Mouse (Mus musculus) thymus, postnatal 0 days (tissue): Measurements from ENCODE around the gene Casq2. TPM values are rescaled to one million over a fixed set of nuclear protein-coding genes. Genes with fewer than 3 reads are reported as not detected.

Experiments used
- DNase-seq: peaks from one replicate; pipeline ENCODE4 v3.0.0-alpha.2; 2015; ENCODE audit warnings: low spot score
- polyA plus RNA-seq: library from polyadenylated mRNA; unstranded; fragments of >200 nt; fragmentation: Nextera tagmentation; extraction: Ambion mirVana; gene quantifications from 2 replicates; pipeline ENCODE4 v1.2.1, GENCODE M21; 2015

Gene Casq2
- polyA plus RNA-seq, 1 experiment from 2014 or later, result 1.0 TPM

GRCm38 (mm10) chr3:102131627-102132324 lies 45.6 kb downstream of the Casq2 start:
- no peak for DNase-seq

- DNase-seq, result no peak
Measured at GRCm38 (mm10) chr3:102135389-102136113, 49.3 kb downstream of the Casq2 start.

GRCm38 (mm10) chr3:102137158-102137557 lies 50.9 kb downstream of the Casq2 start:
- DNase-seq, result no peak

DNA sequence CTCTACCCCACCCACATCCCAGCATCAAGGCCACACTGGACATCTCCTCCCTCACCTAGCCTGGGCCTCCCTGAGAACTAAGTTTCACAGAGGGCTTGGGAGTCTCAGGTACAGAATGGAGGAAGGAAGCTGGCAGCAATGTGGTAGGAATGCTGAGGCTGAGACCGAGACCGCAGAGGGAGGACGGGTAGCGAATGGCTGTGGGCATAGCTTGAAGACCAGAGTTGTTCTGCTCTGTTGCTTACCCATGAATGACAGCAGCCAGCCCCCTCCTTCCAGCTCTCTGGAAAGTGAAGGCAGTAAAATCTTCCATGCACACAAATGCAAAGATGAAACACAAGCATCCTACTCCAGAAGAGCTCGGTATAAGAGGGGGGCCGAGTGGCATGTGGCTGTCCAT lies 52.7 kb downstream of the Casq2 start:
- no peak for DNase-seq

DNA sequence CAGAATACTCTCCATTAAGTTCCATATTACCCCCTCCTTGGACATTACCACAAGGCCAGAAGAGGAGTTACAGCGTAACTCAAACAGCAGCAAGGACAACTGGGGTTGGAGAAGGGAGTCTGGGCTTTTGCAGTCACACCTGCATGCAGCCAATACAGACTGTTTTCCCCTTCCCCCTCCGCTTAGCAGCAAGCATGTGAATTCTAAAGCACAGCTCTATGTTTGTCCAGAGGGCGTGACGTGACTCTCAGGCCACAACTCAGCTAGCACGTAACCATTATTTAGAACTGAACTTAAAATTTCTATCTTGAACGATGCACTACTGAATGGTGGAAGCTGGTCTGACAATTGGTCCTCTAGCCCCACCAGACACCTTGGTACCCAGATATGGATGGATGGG lies 54.4 kb downstream of the Casq2 start:
- no peak for DNase-seq

DNA sequence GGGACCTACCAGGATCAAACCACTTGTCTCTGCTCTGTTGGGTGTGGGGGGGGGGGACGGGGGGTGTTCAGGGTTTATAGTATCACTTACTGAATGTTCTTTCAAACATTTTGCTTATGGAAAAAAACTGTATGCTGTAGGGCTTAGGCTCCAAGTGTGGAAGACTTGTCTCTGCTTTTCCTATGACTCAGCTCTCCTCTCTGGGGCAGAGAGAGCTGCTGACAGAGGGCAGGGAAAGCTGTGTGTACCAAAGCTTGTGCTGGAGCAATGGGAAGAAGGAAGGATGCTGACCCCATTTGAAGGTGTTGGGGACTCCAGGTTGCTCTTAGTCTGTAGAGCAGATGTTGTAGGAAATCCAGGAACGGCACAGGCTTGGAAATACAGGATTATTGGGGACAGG lies 55.2 kb downstream of the Casq2 start:
- no peak for DNase-seq

DNA sequence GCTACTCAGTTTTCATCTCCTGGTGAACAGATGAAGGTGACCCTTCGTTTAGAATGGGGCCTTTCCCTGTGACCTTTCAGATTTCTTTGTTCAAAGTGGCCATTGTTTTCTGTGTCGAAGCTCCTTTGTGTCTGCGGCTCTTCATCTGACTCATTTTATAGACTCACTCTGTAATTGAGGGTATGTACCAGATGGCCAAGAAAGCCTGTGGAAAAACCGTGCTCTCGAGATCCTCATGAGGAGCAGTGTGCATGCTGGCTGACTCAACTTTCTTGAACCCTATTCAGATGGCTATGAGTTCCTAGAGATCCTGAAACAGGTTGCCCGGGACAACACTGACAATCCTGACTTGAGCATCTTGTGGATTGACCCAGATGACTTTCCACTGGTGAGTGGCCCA lies 55.7 kb downstream of the Casq2 start:
- DNase-seq, result no peak

DNA sequence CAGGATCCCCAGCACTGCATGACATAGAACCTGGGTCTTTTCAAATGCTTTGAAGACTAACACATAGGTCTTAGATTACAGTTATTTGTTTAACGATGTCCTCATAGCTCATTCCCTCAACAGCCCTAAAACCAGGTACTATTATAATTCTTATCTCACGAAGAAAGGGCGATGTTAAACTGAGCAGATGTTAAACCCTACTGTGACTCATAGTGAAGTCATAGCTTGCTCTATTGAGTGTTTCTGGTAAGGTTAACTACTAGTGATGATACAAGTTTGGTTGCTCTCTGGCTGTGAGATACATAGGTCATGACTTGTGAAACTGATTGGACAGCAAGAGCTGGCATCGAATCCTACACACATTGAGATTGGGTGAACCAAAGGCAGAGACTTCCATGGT lies 56.7 kb downstream of the Casq2 start:
- no peak for DNase-seq

DNA sequence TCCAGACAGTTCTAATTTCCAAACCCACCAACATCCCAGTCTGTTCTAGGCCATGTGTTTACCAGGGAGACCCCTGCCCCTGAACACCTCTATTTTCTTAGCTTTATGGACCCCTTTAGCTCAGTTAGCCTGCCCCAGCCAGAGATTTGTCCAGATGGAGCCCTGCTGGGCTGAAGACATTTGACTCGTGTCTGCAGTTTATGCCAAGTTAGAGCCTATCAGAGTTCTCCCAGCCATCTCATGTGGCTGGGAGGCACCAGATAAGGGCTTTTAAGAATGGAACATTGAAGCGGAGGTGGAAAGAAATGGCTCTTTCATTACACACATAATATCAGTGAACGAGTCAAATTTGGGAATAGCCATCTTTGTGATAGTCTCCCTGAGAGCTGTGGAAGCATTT lies 57.3 kb downstream of the Casq2 start:
- no peak for DNase-seq

- no peak for DNase-seq
Measured at GRCm38 (mm10) chr3:102144401-102144800, 58.2 kb downstream of the Casq2 start.

- no peak for DNase-seq
Measured at GRCm38 (mm10) chr3:102145645-102146386, 59.6 kb downstream of the Casq2 start.

GRCm38 (mm10) chr3:102146428-102146827 lies 60.2 kb downstream of the Casq2 start:
- DNase-seq, result no peak

DNA sequence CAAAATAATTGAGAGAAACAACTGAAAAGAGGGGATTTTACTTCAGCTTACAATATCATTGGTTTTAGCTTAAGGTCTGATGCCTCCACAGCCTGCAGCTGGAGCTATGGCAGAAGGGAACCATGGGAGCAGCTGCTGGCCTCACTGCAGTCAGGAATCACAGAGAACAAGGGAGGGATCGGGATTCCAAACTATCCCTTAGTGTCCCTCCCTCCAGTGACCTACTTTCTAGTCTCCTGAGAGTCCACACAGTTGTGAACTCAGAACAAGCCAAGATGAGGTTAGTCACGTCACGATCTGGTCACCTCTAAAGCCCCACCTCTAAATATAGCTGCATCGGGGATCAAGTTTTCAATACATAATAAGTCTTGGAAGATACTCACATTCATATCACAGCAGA lies 61.0 kb downstream of the Casq2 start:
- DNase-seq, result no peak

DNA sequence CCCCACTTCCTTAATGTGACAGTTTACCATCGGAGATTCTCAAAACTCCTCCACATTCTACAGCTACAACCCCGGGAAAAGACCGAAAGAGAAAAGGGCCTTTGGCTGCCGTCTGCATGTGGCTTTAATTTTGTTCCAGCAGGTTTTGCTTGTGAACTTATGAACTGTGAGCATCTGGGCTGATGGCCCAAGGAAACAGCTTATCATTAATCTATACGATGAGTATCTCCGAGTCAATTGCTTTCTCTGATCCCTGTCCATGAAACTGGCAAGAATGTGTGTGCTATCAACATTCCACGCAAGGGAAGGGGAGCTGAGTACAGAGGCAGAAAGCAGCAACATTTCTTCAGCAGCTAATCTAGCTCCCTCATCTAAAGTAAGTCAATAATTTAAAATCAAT lies 63.7 kb downstream of the Casq2 start:
- no peak for DNase-seq

DNA sequence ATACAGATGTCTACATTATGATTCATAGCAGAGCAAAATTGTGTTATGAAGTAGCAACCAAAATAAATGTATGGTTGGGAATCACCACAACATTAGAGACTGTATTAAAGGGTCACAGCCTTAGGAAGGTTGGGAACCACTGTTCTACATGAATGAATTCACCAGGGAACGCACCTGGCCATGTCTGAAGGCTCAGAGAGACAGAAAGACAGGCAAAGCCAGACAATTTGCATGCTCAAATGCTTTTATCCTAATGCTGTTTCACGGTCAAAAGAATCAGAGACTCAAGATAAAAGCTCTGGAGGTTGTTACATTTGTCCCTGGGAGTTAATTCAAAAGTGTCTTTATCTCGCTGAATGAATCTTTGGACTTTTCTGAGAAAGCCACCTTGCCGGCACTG lies 65.6 kb downstream of the Casq2 start:
- no peak for DNase-seq

GRCm38 (mm10) chr3:102152471-102152870 lies 66.3 kb downstream of the Casq2 start:
- no peak for DNase-seq

- no peak for DNase-seq
Measured at GRCm38 (mm10) chr3:102152872-102153271, 66.7 kb downstream of the Casq2 start.

GRCm38 (mm10) chr3:102154107-102154506 lies 67.9 kb downstream of the Casq2 start:
- no peak for DNase-seq

DNA sequence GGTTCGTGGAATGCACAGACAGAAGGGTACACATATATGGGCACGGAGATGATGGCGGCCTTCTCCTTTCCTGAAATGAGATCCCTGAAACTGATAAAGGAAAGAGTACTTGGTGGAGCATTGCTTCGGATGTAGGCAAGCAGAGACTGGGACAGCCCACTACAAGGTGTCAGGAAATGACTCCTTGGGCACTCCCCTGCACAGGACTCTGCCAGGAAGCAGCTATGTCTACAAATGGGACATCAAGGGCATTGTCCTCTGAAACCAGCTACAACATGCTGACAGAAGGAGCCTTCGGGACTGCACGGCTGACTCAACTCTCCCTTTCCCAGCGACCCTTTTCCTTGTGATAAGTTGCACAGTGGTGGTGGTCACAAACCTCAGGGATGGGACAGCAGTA lies 70.5 kb downstream of the Casq2 start:
- no peak for DNase-seq

DNA sequence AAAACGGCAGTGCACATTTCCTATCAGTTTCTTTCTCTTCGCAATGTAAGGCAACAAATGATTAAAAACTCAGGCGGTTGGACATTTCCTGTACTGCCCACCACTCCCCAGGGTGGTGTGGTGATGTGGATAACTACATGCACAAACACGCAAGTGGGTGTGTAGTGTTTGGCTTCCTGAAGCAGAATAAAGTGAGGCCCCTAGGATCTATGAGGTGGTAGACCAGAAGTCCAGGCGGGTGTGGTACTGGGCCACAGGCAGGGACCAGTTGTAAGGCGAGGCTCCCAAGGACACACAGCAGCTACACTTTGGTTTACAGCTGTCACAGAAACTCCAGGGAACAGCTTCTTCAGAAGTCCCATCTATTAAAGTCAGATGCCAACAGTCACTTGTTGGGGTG lies 71.4 kb downstream of the Casq2 start:
- no peak for DNase-seq

DNA sequence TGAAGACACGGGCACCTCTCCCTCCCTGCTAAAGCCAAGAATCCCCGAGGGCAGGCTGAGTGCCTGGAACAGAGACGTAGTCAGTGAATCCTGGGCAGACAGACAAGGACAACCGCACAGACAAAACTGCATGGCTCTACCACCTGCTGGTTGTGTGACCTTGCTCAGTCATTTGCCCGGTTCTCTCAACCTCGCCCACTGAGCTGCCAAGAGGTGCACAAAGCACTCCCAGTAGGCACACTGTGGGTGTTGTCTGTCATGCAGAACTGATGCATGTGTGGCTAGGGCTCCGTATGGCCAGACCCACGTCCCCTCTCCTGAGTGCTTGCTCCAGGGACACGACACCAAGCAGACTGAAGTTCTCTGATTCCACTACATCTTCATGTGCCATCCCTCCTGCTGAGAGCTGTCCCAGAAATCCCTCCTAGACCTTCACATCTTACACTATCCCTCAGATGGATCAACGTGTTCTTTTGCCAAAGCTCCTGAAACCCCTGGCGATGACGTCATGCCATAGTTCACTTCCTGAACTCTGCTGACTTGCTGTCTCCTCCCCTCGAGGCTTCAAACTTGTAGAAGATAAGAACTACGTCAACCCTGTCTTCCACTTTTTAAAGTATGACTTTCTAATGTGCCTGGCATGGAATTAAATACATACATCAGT lies 72.7 kb downstream of the Casq2 start:
- DNase-seq, result no peak
